ENCODE assay signal across 13 mouse cellular contexts in genomic region chr4:41671500-41671899, GRCm38 (mm10). TPM values are rescaled to one million over a fixed set of nuclear protein-coding genes. Genes with fewer than 3 reads are reported as not detected.
DNase-seq lines count a peak whose midpoint lies in the region; ATAC-seq and TF ChIP-seq lines count a peak whose summit lies in the region.
"Had no signal": no experiment of that assay in that cellular context is flagged by ENCODE, and none has a peak within 500 bp of the region (broad histone marks: within the 10 kb centered on the region; RNA-seq: fewer than 3 reads in every experiment).

No protein-coding gene starts in this region.

- no peak overlapping the region for H3K9ac ChIP-seq in limb, embryonic 11.5 days (ENCODE audit: low read length)
- peak overlapping the region; percentile 48; the same call in 1 of the 2 replicates for H3K9ac ChIP-seq in forebrain, embryonic 12.5 days
- peak overlapping the region; percentile 31; the same call in 1 of the 2 replicates for H3K9ac ChIP-seq in hindbrain, embryonic 14.5 days
- no peak overlapping the region for H3K9ac ChIP-seq in stomach, postnatal 0 days (ENCODE audit: low read length)
- H3K9ac ChIP-seq: liver, embryonic 15.5 days had no signal

- no peak for TF ChIP-seq EP300 in stomach, postnatal 0 days (optimal IDR thresholded peaks at IDR 0.05)

- H3K27ac ChIP-seq in limb, embryonic 11.5 days (replicated peaks; ENCODE audit: low read depth, low read length) = no peak overlapping the region
- no peak overlapping the region for H3K27ac ChIP-seq in limb, embryonic 10.5 days
- peak overlapping the region; percentile 94 for H3K27ac ChIP-seq in forebrain, embryonic 12.5 days
- H3K27ac ChIP-seq in hindbrain, embryonic 14.5 days = no peak overlapping the region
- no peak overlapping the region for H3K27ac ChIP-seq in stomach, postnatal 0 days (replicated peaks)
- H3K27ac ChIP-seq: liver, embryonic 15.5 days had no signal

- no peaks in the 10 kb centered on the region for H3K36me3 ChIP-seq in limb, embryonic 11.5 days (ENCODE audit: control insufficient read depth, insufficient read depth, low read length)
- H3K36me3 ChIP-seq in limb, embryonic 10.5 days = peaks cover 22% of the 10 kb centered on the region
- H3K36me3 ChIP-seq in forebrain, embryonic 12.5 days (replicated peaks) = peaks cover 33% of the 10 kb centered on the region
- 0 out of 2 replicates have a peak, but pooled peaks cover 6% of the 10 kb centered on the region for H3K36me3 ChIP-seq in hindbrain, embryonic 14.5 days (replicated peaks; ENCODE audit: control insufficient read depth, insufficient read depth)
- H3K36me3 ChIP-seq in stomach, postnatal 0 days (ENCODE audit: control insufficient read depth, insufficient read depth, low read length) = no peaks in the 10 kb centered on the region
- H3K36me3 ChIP-seq: liver, embryonic 15.5 days had no signal

- no peak for TF ChIP-seq CTCF in stomach, postnatal 0 days (IDR thresholded peaks at IDR 0.05; ENCODE audit: low read depth)

- no peaks in the 10 kb centered on the region for H3K9me3 ChIP-seq in limb, embryonic 11.5 days (ENCODE audit: control insufficient read depth, low read length)
- H3K9me3 ChIP-seq in limb, embryonic 10.5 days (replicated peaks) = no peaks in the 10 kb centered on the region
- H3K9me3 ChIP-seq in forebrain, embryonic 12.5 days = no peaks in the 10 kb centered on the region
- no peaks in the 10 kb centered on the region for H3K9me3 ChIP-seq in hindbrain, embryonic 14.5 days (ENCODE audit: control insufficient read depth, low read length)
- H3K9me3 ChIP-seq in stomach, postnatal 0 days (ENCODE audit: control insufficient read depth, low read length) = no peaks in the 10 kb centered on the region
- H3K9me3 ChIP-seq: liver, embryonic 15.5 days had no signal

- H3K4me1 ChIP-seq in limb, embryonic 11.5 days (ENCODE audit: control insufficient read depth, insufficient read depth, low read length) = peaks cover 18% of the 10 kb centered on the region
- peaks cover 43% of the 10 kb centered on the region for H3K4me1 ChIP-seq in limb, embryonic 10.5 days
- H3K4me1 ChIP-seq in forebrain, embryonic 12.5 days = peaks cover 65% of the 10 kb centered on the region
- peaks cover 42% of the 10 kb centered on the region for H3K4me1 ChIP-seq in hindbrain, embryonic 14.5 days (replicated peaks; ENCODE audit: control insufficient read depth, insufficient read depth, low read length)
- no peaks in the 10 kb centered on the region; the same call in 1 of the 2 replicates for H3K4me1 ChIP-seq in stomach, postnatal 0 days (replicated peaks; ENCODE audit: control insufficient read depth, insufficient read depth)
- H3K4me1 ChIP-seq: liver, embryonic 15.5 days had no signal

- 0 out of 2 replicates have a peak, but pooled peaks have one; percentile 29 for ATAC-seq in limb, embryonic 11.5 days (ENCODE audit: insufficient number of reproducible peaks, low FRiP score, low TSS enrichment, low read depth)
- ATAC-seq in forebrain, embryonic 12.5 days (ENCODE audit: low FRiP score) = peak; percentile 36
- no peak for ATAC-seq in hindbrain, embryonic 14.5 days (ENCODE audit: low FRiP score)
- ATAC-seq in stomach, postnatal 0 days (ENCODE audit: low FRiP score, low TSS enrichment) = 0 out of 2 replicates have a peak, but pooled peaks have one; percentile 11

- H3K27me3 ChIP-seq in limb, embryonic 11.5 days (ENCODE audit: control insufficient read depth, insufficient read depth, low read length) = peaks cover 74% of the 10 kb centered on the region
- peaks cover 100% of the 10 kb centered on the region for H3K27me3 ChIP-seq in limb, embryonic 10.5 days (ENCODE audit: low read depth, poor library complexity, severe bottlenecking)
- peaks cover 10% of the 10 kb centered on the region; the same call in 1 of the 2 replicates for H3K27me3 ChIP-seq in forebrain, embryonic 12.5 days
- H3K27me3 ChIP-seq in hindbrain, embryonic 14.5 days (ENCODE audit: control insufficient read depth, insufficient read depth, low read length) = no peaks in the 10 kb centered on the region
- H3K27me3 ChIP-seq in stomach, postnatal 0 days (ENCODE audit: control insufficient read depth, insufficient read depth, low read length) = no peaks in the 10 kb centered on the region

- no peak for DNase-seq in limb, embryonic 11.5 days (ENCODE audit: low spot score)
- no peak for DNase-seq in limb, embryonic 10.5 days (ENCODE audit: low spot score)
- no peak for DNase-seq in hindbrain, embryonic 14.5 days (ENCODE audit: low spot score)
- DNase-seq in stomach, postnatal 0 days (ENCODE audit: low spot score) = no peak
- no peak for DNase-seq in c-Kit-positive CD71-positive TER-119-positive erythroid progenitor cells, embryonic 14.5 days (ENCODE audit: low spot score)
- no peak for DNase-seq in thymus, postnatal 36 days
- DNase-seq: cerebellum, adult 2 months; gastrocnemius, postnatal 10 days; lung, postnatal 14 days; thymus, adult 2 months had no signal

- no peak overlapping the region for H3K4me3 ChIP-seq in limb, embryonic 11.5 days (ENCODE audit: low read depth, low read length)
- no peak overlapping the region for H3K4me3 ChIP-seq in limb, embryonic 10.5 days
- H3K4me3 ChIP-seq in forebrain, embryonic 12.5 days (replicated peaks) = peak overlapping the region; percentile 1; the same call in 1 of the 2 replicates
- H3K4me3 ChIP-seq in hindbrain, embryonic 14.5 days (replicated peaks; ENCODE audit: low read length) = no peak overlapping the region
- H3K4me3 ChIP-seq in stomach, postnatal 0 days (ENCODE audit: low read depth, low read length) = no peak overlapping the region
- H3K4me3 ChIP-seq: liver, embryonic 15.5 days had no signal

- H3K4me2 ChIP-seq in limb, embryonic 11.5 days (ENCODE audit: low read depth, severe bottlenecking) = no peak overlapping the region
- H3K4me2 ChIP-seq in forebrain, embryonic 12.5 days = peak overlapping the region; percentile 38
- no peak overlapping the region for H3K4me2 ChIP-seq in hindbrain, embryonic 14.5 days (replicated peaks)
- H3K4me2 ChIP-seq in stomach, postnatal 0 days (replicated peaks; ENCODE audit: low read depth) = no peak overlapping the region
- H3K4me2 ChIP-seq: heart, embryonic 11.5 days; liver, embryonic 15.5 days had no signal

- 31% methylated on average over 5 of the region's 5 CpGs for WGBS in limb, embryonic 11.5 days
- 34% methylated on average over 5 of the region's 5 CpGs for WGBS in limb, embryonic 10.5 days
- 12% methylated on average over 5 of the region's 5 CpGs for WGBS in forebrain, embryonic 12.5 days
- 36% methylated on average over 5 of the region's 5 CpGs for WGBS in hindbrain, embryonic 14.5 days
- WGBS in stomach, postnatal 0 days = 39% methylated on average over 5 of the region's 5 CpGs

RNA-seq across cellular contexts. Expression of gene Cntfr, which starts 25.4 kb away (rescaled TPM):
- polyA plus RNA-seq in limb, embryonic 11.5 days (2014; fragmentation: Nextera tagmentation; extraction: Ambion mirVana) = 5.6 and 9.2 TPM in 2 replicates
- polyA plus RNA-seq in limb, embryonic 10.5 days (2016; fragmentation: Nextera tagmentation; extraction: Ambion mirVana) = 6.1 and 7.8 TPM in 2 replicates
- 21.9 and 28.3 TPM in 2 replicates for polyA plus RNA-seq in forebrain, embryonic 12.5 days (2016; fragmentation: Nextera tagmentation; extraction: Ambion mirVana)
- 19.2 and 21.8 TPM in 2 replicates for polyA plus RNA-seq in hindbrain, embryonic 14.5 days (2014; fragmentation: Nextera tagmentation; extraction: Ambion mirVana)
- polyA plus RNA-seq in stomach, postnatal 0 days (2015; fragmentation: Nextera tagmentation; extraction: Ambion mirVana) = 4.3 and 5.9 TPM in 2 replicates

RNA-seq across cellular contexts. Expression of gene Il11ra1, which starts 28.3 kb away (rescaled TPM):
- 202 and 214 TPM in 2 replicates for polyA plus RNA-seq in limb, embryonic 11.5 days (2014; fragmentation: Nextera tagmentation; extraction: Ambion mirVana)
- 202 and 253 TPM in 2 replicates for polyA plus RNA-seq in limb, embryonic 10.5 days (2016; fragmentation: Nextera tagmentation; extraction: Ambion mirVana)
- polyA plus RNA-seq in forebrain, embryonic 12.5 days (2016; fragmentation: Nextera tagmentation; extraction: Ambion mirVana) = 56.6 and 62.1 TPM in 2 replicates
- 39.9 and 40.6 TPM in 2 replicates for polyA plus RNA-seq in hindbrain, embryonic 14.5 days (2014; fragmentation: Nextera tagmentation; extraction: Ambion mirVana)
- polyA plus RNA-seq in stomach, postnatal 0 days (2015; fragmentation: Nextera tagmentation; extraction: Ambion mirVana) = 73.7 and 80.0 TPM in 2 replicates

RNA-seq across cellular contexts. Expression of gene Enho, which starts 31.4 kb away (rescaled TPM):
- polyA plus RNA-seq in limb, embryonic 11.5 days (2014; fragmentation: Nextera tagmentation; extraction: Ambion mirVana) = 20.8 and 22.5 TPM in 2 replicates
- 21.0 and 24.2 TPM in 2 replicates for polyA plus RNA-seq in limb, embryonic 10.5 days (2016; fragmentation: Nextera tagmentation; extraction: Ambion mirVana)
- 43.2 and 44.7 TPM in 2 replicates for polyA plus RNA-seq in forebrain, embryonic 12.5 days (2016; fragmentation: Nextera tagmentation; extraction: Ambion mirVana)
- polyA plus RNA-seq in hindbrain, embryonic 14.5 days (2014; fragmentation: Nextera tagmentation; extraction: Ambion mirVana) = 127 and 130 TPM in 2 replicates
- polyA plus RNA-seq in stomach, postnatal 0 days (2015; fragmentation: Nextera tagmentation; extraction: Ambion mirVana) = 50.5 and 55.4 TPM in 2 replicates

RNA-seq across cellular contexts. Expression of gene Rpp25l, which starts 41.8 kb away (rescaled TPM):
- polyA plus RNA-seq in limb, embryonic 11.5 days (2014; fragmentation: Nextera tagmentation; extraction: Ambion mirVana) = 94.2 and 99.3 TPM in 2 replicates
- polyA plus RNA-seq in limb, embryonic 10.5 days (2016; fragmentation: Nextera tagmentation; extraction: Ambion mirVana) = 93.6 and 101 TPM in 2 replicates
- polyA plus RNA-seq in forebrain, embryonic 12.5 days (2016; fragmentation: Nextera tagmentation; extraction: Ambion mirVana) = 77.0 and 79.1 TPM in 2 replicates
- 57.5 and 60.5 TPM in 2 replicates for polyA plus RNA-seq in hindbrain, embryonic 14.5 days (2014; fragmentation: Nextera tagmentation; extraction: Ambion mirVana)
- polyA plus RNA-seq in stomach, postnatal 0 days (2015; fragmentation: Nextera tagmentation; extraction: Ambion mirVana) = 38.0 and 40.2 TPM in 2 replicates

RNA-seq across cellular contexts. Expression of gene Dctn3, which starts 51.5 kb away (rescaled TPM):
- polyA plus RNA-seq in limb, embryonic 11.5 days (2014; fragmentation: Nextera tagmentation; extraction: Ambion mirVana) = 94.3 and 104 TPM in 2 replicates
- 118 and 123 TPM in 2 replicates for polyA plus RNA-seq in limb, embryonic 10.5 days (2016; fragmentation: Nextera tagmentation; extraction: Ambion mirVana)
- 159 and 179 TPM in 2 replicates for polyA plus RNA-seq in forebrain, embryonic 12.5 days (2016; fragmentation: Nextera tagmentation; extraction: Ambion mirVana)
- 271 and 274 TPM in 2 replicates for polyA plus RNA-seq in hindbrain, embryonic 14.5 days (2014; fragmentation: Nextera tagmentation; extraction: Ambion mirVana)
- polyA plus RNA-seq in stomach, postnatal 0 days (2015; fragmentation: Nextera tagmentation; extraction: Ambion mirVana) = 129 TPM in 2 replicates

Comparison
In these comparisons a context has a peak if more than half of its experiments do, and no peak if none do; other contexts are left out.
1. H3K9ac ChIP-seq: peak in forebrain, embryonic 12.5 days (single experiment) and hindbrain, embryonic 14.5 days (single experiment); none in limb, embryonic 11.5 days (single experiment) and stomach, postnatal 0 days (single experiment).